Mouse (Mus musculus): ENCODE measurements around the gene Mctp2.
"Not testable (repeated sequence)": the region's sequence is repeated elsewhere in the genome, so short reads cannot be mapped to it uniquely, and the experiment has no call there.

Mctp2 gene

GRCm38 (mm10) chr7:72271546-72271945 is 34.9 kb downstream of the Mctp2 start:
- ATAC-seq (ENCODE audit: low TSS enrichment) = no peak

- ATAC-seq (ENCODE audit: low TSS enrichment) = no peak
Measured at GRCm38 (mm10) chr7:72269994-72270393, 36.4 kb downstream of the Mctp2 start.

GRCm38 (mm10) chr7:72260766-72261655 is 45.4 kb downstream of the Mctp2 start:
- ATAC-seq (ENCODE audit: low TSS enrichment) = no peak

GRCm38 (mm10) chr7:72259045-72259444 is 47.4 kb downstream of the Mctp2 start:
- no peak for ATAC-seq (ENCODE audit: low TSS enrichment)

- not testable (repeated sequence) for ATAC-seq (ENCODE audit: low TSS enrichment)
Measured at GRCm38 (mm10) chr7:72250326-72250725, 56.1 kb downstream of the Mctp2 start.

- no peak for ATAC-seq (ENCODE audit: low TSS enrichment)
Measured at GRCm38 (mm10) chr7:72241269-72241668, 65.1 kb downstream of the Mctp2 start.

GRCm38 (mm10) chr7:72239782-72240493 is 66.5 kb downstream of the Mctp2 start:
- no peak for ATAC-seq (ENCODE audit: low TSS enrichment)

GRCm38 (mm10) chr7:72238575-72238974 is 67.8 kb downstream of the Mctp2 start:
- peak; percentile 81 for ATAC-seq (ENCODE audit: low TSS enrichment)

- ATAC-seq (ENCODE audit: low TSS enrichment) = peak; percentile 31; the same call in 1 of the 2 replicates
Measured at GRCm38 (mm10) chr7:72234433-72234998, 71.9 kb downstream of the Mctp2 start.

- ATAC-seq (ENCODE audit: low TSS enrichment) = no peak
Measured at GRCm38 (mm10) chr7:72231182-72231877, 75.1 kb downstream of the Mctp2 start.

GRCm38 (mm10) chr7:72229925-72230324 is 76.5 kb downstream of the Mctp2 start:
- ATAC-seq (ENCODE audit: low TSS enrichment) = no peak

- ATAC-seq (ENCODE audit: low TSS enrichment) = no peak
Measured at GRCm38 (mm10) chr7:72223558-72223957, 82.8 kb downstream of the Mctp2 start.

- no peak for ATAC-seq (ENCODE audit: low TSS enrichment)
Measured at GRCm38 (mm10) chr7:72222532-72222931, 83.9 kb downstream of the Mctp2 start.

GRCm38 (mm10) chr7:72218048-72218447 is 88.4 kb downstream of the Mctp2 start:
- ATAC-seq (ENCODE audit: low TSS enrichment) = no peak

- no peak for ATAC-seq (ENCODE audit: low TSS enrichment)
Measured at GRCm38 (mm10) chr7:72215563-72216215, 90.7 kb downstream of the Mctp2 start.

- no peak for ATAC-seq (ENCODE audit: low TSS enrichment)
Measured at GRCm38 (mm10) chr7:72210201-72210600, 96.2 kb downstream of the Mctp2 start.

- ATAC-seq (ENCODE audit: low TSS enrichment) = no peak
Measured at GRCm38 (mm10) chr7:72209296-72209695, 97.1 kb downstream of the Mctp2 start.

- ATAC-seq (ENCODE audit: low TSS enrichment) = peak; percentile 41; the same call in 1 of the 2 replicates
Measured at GRCm38 (mm10) chr7:72206841-72207240, 99.6 kb downstream of the Mctp2 start.

- ATAC-seq (ENCODE audit: low TSS enrichment) = no peak
Measured at GRCm38 (mm10) chr7:72195709-72196108, 110.7 kb downstream of the Mctp2 start.

GRCm38 (mm10) chr7:72193304-72193703 is 113.1 kb downstream of the Mctp2 start:
- ATAC-seq (ENCODE audit: low TSS enrichment) = no peak

GRCm38 (mm10) chr7:72181651-72182050 is 124.8 kb downstream of the Mctp2 start:
- ATAC-seq (ENCODE audit: low TSS enrichment) = no peak
